Mouse (Mus musculus) heart, embryonic 13.5 days (tissue): Measurements from ENCODE around the gene Aasdh. TPM values are rescaled to one million over a fixed set of nuclear protein-coding genes. Genes with fewer than 3 reads are reported as not detected.
A peak's percentile ranks its signal among the peaks of the same experiment; 100 is the strongest.
"Not testable (repeated sequence)": the region's sequence is repeated elsewhere in the genome, so short reads cannot be mapped to it uniquely, and the experiment has no call there.

ENCODE experiments used
- ATAC-seq: fragments of 200-750 bp; cut with Nextera tagmentation; 2 replicates; pipeline ENCODE4 v1.8.0; 2017; ENCODE audit warnings: moderate TSS enrichment; ENCODE audit not compliant: insufficient number of reproducible peaks, low FRiP score, low TSS enrichment; ENCODE audit errors: extremely low read depth
- H3K27ac ChIP-seq: fragments of 300-500 bp; sonication (generic); replicated peaks from 2 replicates; pipeline ENCODE4 v1.5.1; 2015; ENCODE audit warnings: moderate library complexity, mild to moderate bottlenecking, inconsistent platforms
- H3K27me3 ChIP-seq: fragments of 300-500 bp; sonication (generic); replicated peaks from 2 replicates; pipeline ENCODE4 v1.6.1; 2015; ENCODE audit warnings: mild to moderate bottlenecking, inconsistent platforms
- H3K36me3 ChIP-seq: fragments of 300-500 bp; sonication (generic); 2 replicates; pipeline ENCODE4 v1.6.1; 2015; ENCODE audit warnings: mild to moderate bottlenecking, inconsistent platforms
- H3K4me1 ChIP-seq: fragments of 300-500 bp; sonication (generic); 2 replicates; pipeline ENCODE4 v1.6.1; 2015; ENCODE audit warnings: inconsistent platforms
- H3K4me2 ChIP-seq: fragments of 300-500 bp; sonication (generic); 2 replicates; pipeline ENCODE4 v1.6.1; 2015; ENCODE audit warnings: inconsistent platforms, mild to moderate bottlenecking, moderate library complexity
- H3K4me3 ChIP-seq: fragments of 300-500 bp; sonication (generic); 2 replicates; pipeline ENCODE4 v1.5.1; 2015; ENCODE audit warnings: moderate library complexity, mild to moderate bottlenecking, inconsistent platforms
- H3K9ac ChIP-seq: fragments of 300-500 bp; sonication (generic); 2 replicates; pipeline ENCODE4 v1.6.1; 2015; ENCODE audit warnings: inconsistent platforms, mild to moderate bottlenecking, moderate library complexity
- H3K9me3 ChIP-seq: fragments of 300-500 bp; sonication (generic); 2 replicates; pipeline ENCODE4 v1.6.1; 2016; ENCODE audit warnings: inconsistent platforms
- WGBS: fragments of 180-500 bp; shearing (Covaris S2); methylation state at CpG from one replicate; pipeline ENCODE4 v1.1.7; 2015; ENCODE audit warnings: mixed read lengths; 5-methylcytosine and 5-hydroxymethylcytosine counted together
- polyA plus RNA-seq: library from polyadenylated mRNA; unstranded; fragments of >200 nt; fragmentation: Nextera tagmentation; extraction: Ambion mirVana; gene quantifications from 2 replicates; pipeline ENCODE4 v1.2.1, GENCODE M21; 2015

Gene Aasdh
- polyA plus RNA-seq, 1 experiment from 2014 or later = 14.8 TPM

- no peaks in the 10 kb centered on the region for H3K9me3 ChIP-seq
- H3K36me3 ChIP-seq = peaks cover 21% of the 10 kb centered on the region
- H3K9ac ChIP-seq = no peak overlapping the region
- no peak for ATAC-seq
- no peak overlapping the region for H3K27ac ChIP-seq
- H3K27me3 ChIP-seq = no peaks in the 10 kb centered on the region
- H3K4me1 ChIP-seq = peaks cover 70% of the 10 kb centered on the region
- no peak overlapping the region for H3K4me3 ChIP-seq
- 65% methylated on average over 6 of the region's 6 CpGs for WGBS
- H3K4me2 ChIP-seq = no peak overlapping the region
These were observed 39.8 kb upstream of the Aasdh start for GRCm38 (mm10) chr5:76944965-76945677.

GRCm38 (mm10) chr5:76942505-76942904 lies 37.2 kb upstream of the Aasdh start:
- ATAC-seq = no peak
- Histone ChIP-seq H3K4me3 (no peak overlapping the region), H3K27ac (no peak overlapping the region), H3K4me1 (peaks cover 53% of the 10 kb centered on the region), H3K27me3 (no peaks in the 10 kb centered on the region), H3K9me3 (no peaks in the 10 kb centered on the region), H3K4me2 (no peak overlapping the region), H3K9ac (no peak overlapping the region), H3K36me3 (peaks cover 20% of the 10 kb centered on the region)
- 90% methylated on average over 4 of the region's 4 CpGs for WGBS

DNA sequence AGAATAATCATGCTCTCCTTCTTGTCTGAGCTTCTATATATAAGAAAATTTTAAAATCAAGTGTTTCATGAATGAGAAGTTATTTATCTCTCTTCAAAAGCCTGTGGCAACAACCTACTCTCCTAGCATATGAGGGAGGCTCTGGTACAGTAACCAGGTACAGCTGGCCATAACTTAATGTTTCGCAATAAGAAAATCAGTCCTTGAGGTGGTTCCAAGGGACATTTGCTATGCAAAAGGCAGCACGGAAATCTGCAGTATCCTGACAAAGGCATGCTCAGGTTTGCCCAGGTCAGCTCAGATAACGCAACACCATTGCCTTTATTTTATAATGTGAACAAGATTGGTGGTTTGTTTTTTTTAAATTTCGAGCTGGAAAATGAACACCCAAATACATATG lies 36.7 kb upstream of the Aasdh start:
- H3K27ac ChIP-seq = no peak overlapping the region
- WGBS = 89% methylated on average over 4 of the region's 4 CpGs
- peaks cover 47% of the 10 kb centered on the region for H3K4me1 ChIP-seq
- H3K4me2 ChIP-seq = no peak overlapping the region
- H3K36me3 ChIP-seq = peaks cover 20% of the 10 kb centered on the region
- H3K9me3 ChIP-seq = no peaks in the 10 kb centered on the region
- no peak overlapping the region for H3K4me3 ChIP-seq
- ATAC-seq = no peak
- no peaks in the 10 kb centered on the region for H3K27me3 ChIP-seq
- no peak overlapping the region for H3K9ac ChIP-seq

DNA sequence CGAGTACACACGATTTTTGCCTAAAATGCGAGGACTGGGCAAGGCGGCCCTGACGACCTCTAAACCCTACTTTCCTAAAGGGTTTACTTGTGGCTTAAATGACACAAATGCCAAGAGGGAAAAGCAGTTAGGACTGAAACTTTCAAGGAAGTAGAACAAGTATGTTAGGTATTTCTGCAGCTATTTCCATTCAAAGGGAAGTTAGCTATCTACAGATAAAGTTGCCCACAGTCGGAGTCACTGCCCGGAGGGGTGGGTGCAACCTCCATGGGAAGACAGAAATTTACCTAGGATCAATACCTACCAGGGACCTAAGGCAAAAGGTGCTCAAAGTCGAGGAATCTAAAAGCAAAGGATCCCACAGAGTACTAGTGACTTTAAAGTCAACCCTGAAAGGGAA lies 34.4 kb upstream of the Aasdh start:
- H3K9ac ChIP-seq = no peak overlapping the region
- H3K27me3 ChIP-seq = no peaks in the 10 kb centered on the region
- H3K4me1 ChIP-seq = peaks cover 27% of the 10 kb centered on the region

GRCm38 (mm10) chr5:76929180-76929877 lies 24.0 kb upstream of the Aasdh start:
- Histone ChIP-seq H3K27ac (peak overlapping the region; percentile 87), H3K4me3 (no peak overlapping the region), H3K27me3 (no peaks in the 10 kb centered on the region), H3K4me2 (peak overlapping the region; percentile 65), H3K36me3 (peaks cover 24% of the 10 kb centered on the region), H3K9me3 (no peaks in the 10 kb centered on the region), H3K4me1 (peaks cover 31% of the 10 kb centered on the region), H3K9ac (no peak overlapping the region)
- ATAC-seq = no peak
- WGBS = 44% methylated on average over 7 of the region's 7 CpGs

More for the DNA sequence above, 34.4 kb upstream of the Aasdh start:
- Histone ChIP-seq H3K4me2 (no peak overlapping the region), H3K4me3 (no peak overlapping the region), H3K36me3 (peaks cover 20% of the 10 kb centered on the region), H3K27ac (peak overlapping the region; percentile 32; the same call in 1 of the 2 replicates), H3K9me3 (no peaks in the 10 kb centered on the region)
- 63% methylated on average over 8 of the region's 8 CpGs for WGBS
- no peak for ATAC-seq

GRCm38 (mm10) chr5:76928124-76928832 lies 23.0 kb upstream of the Aasdh start:
- Histone ChIP-seq H3K27me3 (no peaks in the 10 kb centered on the region), H3K9ac (peak overlapping the region; percentile 63), H3K36me3 (peaks cover 28% of the 10 kb centered on the region), H3K27ac (peak overlapping the region; percentile 87), H3K4me3 (peak overlapping the region; percentile 34), H3K4me1 (peaks cover 31% of the 10 kb centered on the region), H3K9me3 (no peaks in the 10 kb centered on the region), H3K4me2 (peak overlapping the region; percentile 65)
- 54% methylated on average over 16 of the region's 16 CpGs for WGBS
- no peak for ATAC-seq

DNA sequence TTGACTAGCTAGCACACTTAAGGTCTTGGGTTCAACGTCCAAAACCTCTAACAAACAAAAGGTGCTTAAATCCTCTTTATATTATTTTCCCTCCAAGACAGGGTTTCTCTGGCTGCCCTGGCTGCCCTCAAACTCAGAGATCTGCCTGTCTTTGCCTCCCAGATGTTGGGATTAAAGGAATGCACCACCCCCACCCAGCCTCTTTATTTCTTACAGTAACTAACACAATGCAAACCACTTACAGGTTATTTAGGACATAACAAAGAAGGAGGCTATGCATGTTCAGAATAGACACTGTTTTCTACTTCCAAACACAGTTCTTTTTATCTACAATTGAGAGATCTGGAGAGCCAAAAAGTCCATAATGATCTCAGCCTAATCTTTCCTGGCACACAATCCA lies 19.0 kb upstream of the Aasdh start:
- Histone ChIP-seq H3K27ac (no peak overlapping the region), H3K4me1 (peaks cover 23% of the 10 kb centered on the region), H3K4me3 (no peak overlapping the region), H3K36me3 (peaks cover 67% of the 10 kb centered on the region), H3K9me3 (no peaks in the 10 kb centered on the region), H3K4me2 (no peak overlapping the region), H3K9ac (no peak overlapping the region), H3K27me3 (no peaks in the 10 kb centered on the region)
- WGBS = 88% methylated on average over 1 of the region's 1 CpGs
- ATAC-seq = no peak

DNA sequence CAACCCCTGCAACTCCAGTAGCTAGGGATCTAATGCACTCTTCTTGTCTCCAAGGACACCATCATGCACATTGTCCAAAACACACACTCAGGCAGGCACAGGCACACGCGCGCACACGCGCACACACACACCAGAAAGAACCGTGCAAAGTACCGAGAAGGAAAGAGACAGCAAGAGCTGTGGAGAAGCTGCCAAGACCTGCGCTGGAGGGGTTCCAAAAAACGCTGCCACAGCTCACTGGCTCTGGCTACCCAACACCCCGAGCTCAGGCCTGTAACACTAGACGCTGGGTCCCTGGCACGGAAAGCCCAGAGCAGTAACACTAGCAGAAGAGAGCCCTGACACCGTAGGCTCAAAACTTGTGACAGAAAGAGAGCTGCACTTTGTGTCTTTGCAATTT lies 18.1 kb upstream of the Aasdh start:
- H3K4me3 ChIP-seq = no peak overlapping the region
- no peak overlapping the region for H3K27ac ChIP-seq
- peaks cover 75% of the 10 kb centered on the region for H3K36me3 ChIP-seq
- H3K9ac ChIP-seq = no peak overlapping the region
- H3K4me1 ChIP-seq = peaks cover 15% of the 10 kb centered on the region
- 88% methylated on average over 13 of the region's 13 CpGs for WGBS
- no peaks in the 10 kb centered on the region for H3K9me3 ChIP-seq
- no peaks in the 10 kb centered on the region for H3K27me3 ChIP-seq
- H3K4me2 ChIP-seq = no peak overlapping the region
- ATAC-seq = no peak

- H3K36me3 ChIP-seq = peaks cover 81% of the 10 kb centered on the region
- no peak for ATAC-seq
These were observed 17.5 kb upstream of the Aasdh start for GRCm38 (mm10) chr5:76922833-76923232.

DNA sequence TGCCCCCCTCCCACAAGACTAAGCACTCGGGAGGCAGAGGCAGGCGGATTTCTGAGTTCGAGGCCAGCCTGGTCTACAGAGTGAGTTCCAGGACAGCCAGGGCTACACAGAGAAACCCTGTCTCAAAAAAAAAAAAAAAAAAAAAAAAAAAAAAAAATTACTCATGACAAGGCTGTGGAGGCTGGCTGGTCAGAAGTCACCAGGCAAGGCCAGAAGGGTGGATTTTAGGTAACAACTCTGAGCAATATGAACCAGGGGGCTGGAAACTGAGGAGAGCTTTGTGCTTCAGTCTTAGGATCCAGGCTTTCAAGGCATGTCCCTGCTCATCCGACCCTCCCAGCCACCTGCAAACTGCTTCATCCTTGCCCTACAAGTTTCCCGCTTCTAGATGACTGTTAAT lies 7.2 kb upstream of the Aasdh start:
- not testable (repeated sequence) for H3K27ac ChIP-seq, H3K9ac ChIP-seq, H3K4me3 ChIP-seq, H3K4me1 ChIP-seq, ATAC-seq, H3K9me3 ChIP-seq, H3K4me2 ChIP-seq, H3K27me3 ChIP-seq
- WGBS = 94% methylated on average over 5 of the region's 5 CpGs
- peaks cover 33% of the 10 kb centered on the region for H3K36me3 ChIP-seq

More at GRCm38 (mm10) chr5:76922833-76923232, 17.5 kb upstream of the Aasdh start:
- H3K27me3 ChIP-seq = no peaks in the 10 kb centered on the region
- no peak overlapping the region for H3K4me3 ChIP-seq
- H3K9ac ChIP-seq = no peak overlapping the region
- WGBS = 81% methylated on average over 4 of the region's 4 CpGs
- no peak overlapping the region for H3K27ac ChIP-seq
- H3K4me2 ChIP-seq = no peak overlapping the region
- no peaks in the 10 kb centered on the region for H3K9me3 ChIP-seq
- peaks cover 9% of the 10 kb centered on the region for H3K4me1 ChIP-seq

GRCm38 (mm10) chr5:76910807-76911206 lies 5.5 kb upstream of the Aasdh start:
- no peak overlapping the region for H3K4me2 ChIP-seq
- peaks cover 22% of the 10 kb centered on the region for H3K36me3 ChIP-seq
- no peak overlapping the region for H3K9ac ChIP-seq
- H3K4me1 ChIP-seq = peaks cover 12% of the 10 kb centered on the region
- no peaks in the 10 kb centered on the region for H3K9me3 ChIP-seq
- 67% methylated on average over 3 of the region's 3 CpGs for WGBS
- ATAC-seq = no peak
- no peak overlapping the region for H3K4me3 ChIP-seq
- H3K27ac ChIP-seq = no peak overlapping the region
- no peaks in the 10 kb centered on the region for H3K27me3 ChIP-seq
